Comparison of ENCODE assay signal across 8 mouse cellular contexts in genomic region chr1:98095246-98095990, GRCm38 (mm10). TPM values are rescaled to one million over a fixed set of nuclear protein-coding genes. Genes with fewer than 3 reads are reported as not detected.
DNase-seq lines count a peak whose midpoint lies in the region; ATAC-seq and TF ChIP-seq lines count a peak whose summit lies in the region.

Pam (minus strand) TSS chr1:98095646.

- no peaks in the 10 kb centered on the region for H3K36me3 ChIP-seq in lung, embryonic 14.5 days (ENCODE audit: insufficient read depth)
- no peaks in the 10 kb centered on the region for H3K36me3 ChIP-seq in thymus, adult 2 months (ENCODE audit: control insufficient read depth, insufficient read depth, low read length)

- ATAC-seq in frontal cortex, adult (ENCODE audit: low TSS enrichment): peak; percentile 93
- ATAC-seq in lung, embryonic 14.5 days (ENCODE audit: insufficient read depth): peak; percentile 97

- H3K4me3 ChIP-seq in lung, embryonic 14.5 days (ENCODE audit: low read depth, low read length): peak within 1 kb of the TSS; percentile 71
- H3K4me3 ChIP-seq in olfactory bulb, adult 2 months (ENCODE audit: insufficient read depth, low read depth, low read length): peak within 1 kb of the TSS; percentile 69
- H3K4me3 ChIP-seq in thymus, adult 2 months (ENCODE audit: control insufficient read depth, insufficient read depth, low read length): peak within 1 kb of the TSS; percentile 53

- TF ChIP-seq POLR2A in olfactory bulb, adult 2 months (IDR thresholded peaks at IDR 0.05; ENCODE audit: insufficient read depth, low read depth, low read length): no peak
- TF ChIP-seq POLR2A in thymus, adult 2 months (IDR thresholded peaks at IDR 0.05; ENCODE audit: control insufficient read depth, extremely low read depth, insufficient read depth, low read length, poor library complexity): no peak

- DNase-seq in MN1 (ENCODE audit: low spot score): peak; percentile 88
- peak; percentile 40 for DNase-seq in cerebellum, adult 9-10 months
- DNase-seq in heart, postnatal 4 days: peak; percentile 91
- DNase-seq in layer of hippocampus, adult 8-10 months (ENCODE audit: low spot score in 2 of 2): peak; percentile 50 to 60
- peak; percentile 92 for DNase-seq in lung, embryonic 14.5 days
- peak; percentile 74 for DNase-seq in thymus, adult 2 months

- no peaks in the 10 kb centered on the region for H3K9me3 ChIP-seq in lung, embryonic 14.5 days (ENCODE audit: low read depth, low read length)

- H3K9ac ChIP-seq in lung, embryonic 14.5 days: peak within 1 kb of the TSS; percentile 73

- TF ChIP-seq CTCF in lung, embryonic 14.5 days (IDR thresholded peaks at IDR 0.05; ENCODE audit: low read depth): no peak
- no peak for TF ChIP-seq CTCF in olfactory bulb, adult 2 months (IDR thresholded peaks at IDR 0.05; ENCODE audit: insufficient read depth, low read depth, low read length)
- TF ChIP-seq CTCF in thymus, adult 2 months (IDR thresholded peaks at IDR 0.05; ENCODE audit: borderline replicate concordance, control insufficient read depth, extremely low read depth, insufficient read depth, low read length, poor library complexity): no peak

- no peaks in the 10 kb centered on the region for H3K27me3 ChIP-seq in lung, embryonic 14.5 days (ENCODE audit: insufficient read depth, low read length)
- no peaks in the 10 kb centered on the region for H3K27me3 ChIP-seq in thymus, adult 2 months (ENCODE audit: control insufficient read depth, insufficient read depth, low read length)

- 0 out of 2 replicates have a peak, but pooled peaks cover 6% of the 10 kb centered on the region for H3K4me1 ChIP-seq in lung, embryonic 14.5 days (ENCODE audit: insufficient read depth)
- H3K4me1 ChIP-seq in olfactory bulb, adult 2 months (ENCODE audit: control insufficient read depth, insufficient read depth, low read length): peaks cover 4% of the 10 kb centered on the region; the same call in 1 of the 2 replicates
- peaks cover 12% of the 10 kb centered on the region for H3K4me1 ChIP-seq in thymus, adult 2 months (replicated peaks; ENCODE audit: control insufficient read depth, insufficient read depth, low read length)

- under 1% methylated on average over 73 of the region's 82 CpGs for WGBS in lung, embryonic 14.5 days
- 1% methylated on average over 80 of the region's 82 CpGs for WGBS in olfactory bulb, adult 2 months
- WGBS in thymus, adult 2 months: 1% methylated on average over 79 of the region's 82 CpGs

- H3K4me2 ChIP-seq in lung, embryonic 14.5 days: peak within 1 kb of the TSS; percentile 82

- peak within 1 kb of the TSS; percentile 75 for H3K27ac ChIP-seq in lung, embryonic 14.5 days (ENCODE audit: low read depth)
- H3K27ac ChIP-seq in olfactory bulb, adult 2 months (ENCODE audit: insufficient read depth, low read depth, low read length): no peak within 1 kb of the TSS; the same call in 1 of the 2 replicates
- no peak within 1 kb of the TSS for H3K27ac ChIP-seq in thymus, adult 2 months (ENCODE audit: control insufficient read depth, insufficient read depth, low read length)

RNA-seq across cellular contexts. Expression of gene Pam, which starts in this region (rescaled TPM):
- 100 to 1,000 TPM; 888 to 905 TPM for total RNA-seq in heart, postnatal 4 days (2021)
- 100 to 1,000 TPM; 190 to 224 (median 205) TPM for total RNA-seq in layer of hippocampus, adult 8-10 months (2022)
- 41.5 and 50.1 TPM in 2 replicates for polyA plus RNA-seq in lung, embryonic 14.5 days (2014; fragmentation: Nextera tagmentation; extraction: Ambion mirVana)
- not detected in 2 replicates for polyA plus RNA-seq in olfactory bulb, adult 2 months (2012; ENCODE audit: insufficient read depth, insufficient read length, low replicate concordance, missing spikeins)
- 67.3 and 67.8 TPM in 2 replicates for polyA plus RNA-seq in thymus, adult 2 months (2012; rRNA removed)

Comparison
In these comparisons a context has a peak if more than half of its experiments do, and no peak if none do; other contexts are left out.
1. DNase-seq: peak in every context shown above with its lines; median percentile 92 in lung, embryonic 14.5 days; 91 in heart, postnatal 4 days; 88 in MN1; 74 in thymus, adult 2 months; 55 in layer of hippocampus, adult 8-10 months; 40 in cerebellum, adult 9-10 months.